Mouse (Mus musculus): ENCODE results near the gene Sirpa.
A peak's percentile ranks its signal among the peaks of the same experiment; 100 is the strongest.

The Sirpa gene

DNA sequence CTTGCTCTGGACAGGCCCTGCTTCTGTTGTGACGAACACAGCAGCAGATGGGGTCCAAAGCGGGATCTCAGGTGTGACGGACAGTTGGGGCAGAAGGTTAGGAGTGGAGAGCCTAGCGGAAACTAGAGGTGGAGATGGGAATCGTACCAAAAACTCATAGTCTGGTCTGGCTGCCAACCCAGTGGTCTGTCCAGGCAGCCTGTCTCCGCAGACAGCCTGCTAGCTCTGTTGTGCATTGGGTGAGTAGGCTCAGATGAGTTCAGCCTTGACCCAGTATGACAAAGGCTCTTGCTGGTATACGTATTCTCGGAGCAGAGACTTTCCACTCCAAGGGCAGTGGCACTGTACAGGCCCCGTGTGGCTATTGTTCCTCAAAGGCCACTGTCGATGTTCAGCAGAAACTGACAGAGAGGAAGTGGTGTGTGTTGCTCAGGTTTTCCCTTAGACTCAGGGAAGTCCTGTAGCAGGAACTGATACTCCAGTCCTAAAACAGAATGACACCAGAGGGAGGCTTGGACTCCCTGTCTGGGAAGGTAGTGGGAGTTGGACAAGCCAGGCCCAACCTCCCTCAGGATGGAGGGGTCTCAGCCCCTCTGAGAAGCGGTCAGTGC lies 6.6 kb upstream of the Sirpa start:
- DNase-seq: peak; percentile 63

GRCm38 (mm10) chr2:129587241-129587640 lies 5.4 kb upstream of the Sirpa start:
- DNase-seq: no peak

DNA sequence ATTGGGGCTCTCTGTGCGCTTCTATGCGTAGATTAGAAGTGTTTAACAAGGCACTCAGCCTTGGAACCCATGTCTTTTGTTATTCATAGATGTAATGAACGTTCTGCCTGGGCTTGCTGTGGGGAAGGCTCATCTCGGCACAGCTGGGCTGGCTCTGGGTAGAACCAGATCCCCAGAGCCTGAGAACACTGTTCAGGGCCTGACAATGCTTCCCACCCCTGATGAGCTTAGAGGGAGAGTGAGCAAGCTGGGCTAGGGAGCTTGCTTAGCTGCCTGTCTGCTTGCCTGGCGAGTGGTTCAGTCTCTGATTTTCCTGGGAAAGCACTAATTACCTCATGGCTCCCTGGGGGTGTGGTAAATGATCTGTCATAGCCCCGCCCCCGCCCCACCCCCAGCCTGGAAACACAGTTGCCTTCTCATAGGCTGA lies 4.8 kb upstream of the Sirpa start:
- DNase-seq: no peak

DNA sequence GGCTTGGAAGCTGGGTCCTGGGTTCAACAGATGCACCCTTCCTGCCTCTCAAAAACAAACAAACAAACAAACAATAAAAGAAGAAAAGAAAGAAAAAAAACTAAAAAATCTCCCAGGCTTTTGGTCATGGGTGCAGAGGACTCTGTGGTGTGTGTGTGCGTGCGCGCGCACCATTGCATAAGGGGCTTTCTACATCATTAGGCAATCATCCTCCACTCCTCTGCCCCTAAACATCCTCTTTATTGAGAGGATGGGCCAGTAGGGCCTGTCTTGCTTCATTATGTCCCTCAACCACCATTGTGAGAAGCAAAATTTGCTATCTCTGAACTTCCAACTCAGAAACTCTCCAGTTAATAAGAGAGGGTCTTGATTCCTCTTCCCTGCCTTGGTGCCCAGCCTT lies 738 bp upstream of the Sirpa start:
- no peak for DNase-seq

DNA sequence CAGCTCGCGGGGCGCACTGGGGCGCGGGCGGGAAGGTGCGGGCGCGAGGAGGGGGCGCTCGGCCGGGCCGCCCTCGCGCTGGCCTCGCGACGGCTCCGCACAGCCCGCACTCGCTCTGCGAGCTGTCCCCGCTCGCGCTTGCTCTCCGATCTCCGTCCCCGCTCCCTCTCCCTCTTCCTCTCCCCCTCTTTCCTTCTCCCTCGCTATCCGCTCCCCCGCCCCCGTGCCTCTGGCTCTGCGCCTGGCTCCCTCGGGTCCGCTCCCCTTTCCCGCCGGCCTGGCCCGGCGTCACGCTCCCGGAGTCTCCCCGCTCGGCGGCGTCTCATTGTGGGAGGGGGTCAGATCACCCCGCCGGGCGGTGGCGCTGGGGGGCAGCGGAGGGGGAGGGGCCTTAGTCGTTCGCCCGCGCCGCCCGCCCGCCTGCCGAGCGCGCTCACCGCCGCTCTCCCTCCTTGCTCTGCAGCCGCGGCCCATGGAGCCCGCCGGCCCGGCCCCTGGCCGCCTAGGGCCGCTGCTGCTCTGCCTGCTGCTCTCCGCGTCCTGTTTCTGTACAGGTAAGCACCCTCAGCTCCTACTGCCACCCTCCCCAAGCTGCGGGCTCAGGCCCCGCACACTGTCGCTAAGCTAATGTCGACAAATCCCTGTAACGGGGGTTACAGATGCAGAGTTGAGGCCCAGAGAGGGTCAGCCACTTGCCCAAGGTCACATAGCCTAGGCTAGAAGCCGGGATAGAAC lies 673 bp downstream of the Sirpa start:
- DNase-seq: peak; percentile 94

DNA sequence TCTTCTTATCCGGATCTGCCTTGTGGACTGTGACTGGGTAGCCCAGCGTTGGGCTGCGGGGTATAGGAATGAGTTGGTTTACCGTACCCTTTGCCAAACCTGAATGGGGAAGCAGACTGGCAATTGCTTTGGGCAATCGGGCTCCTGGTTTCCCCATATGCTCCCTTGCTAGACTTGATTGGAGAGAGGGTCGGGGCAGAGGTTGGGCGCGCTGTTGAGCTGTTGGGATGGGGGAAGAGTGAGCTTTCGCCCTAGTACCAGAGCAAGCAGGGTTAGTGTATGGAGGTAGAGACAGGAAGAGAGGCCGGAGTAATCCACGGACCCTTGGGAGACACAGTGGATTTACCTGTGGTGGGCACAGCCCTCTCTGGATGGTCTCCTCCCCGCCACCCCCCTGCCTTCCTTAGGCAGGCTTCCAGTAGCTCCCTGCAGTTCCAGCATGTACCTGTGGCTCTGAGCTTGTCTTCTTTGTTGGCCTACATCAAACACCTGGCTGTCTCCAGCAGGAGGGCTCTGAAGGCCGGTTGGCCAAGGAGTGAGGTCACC lies 1.3 kb downstream of the Sirpa start:
- peak; percentile 84 for DNase-seq

DNA sequence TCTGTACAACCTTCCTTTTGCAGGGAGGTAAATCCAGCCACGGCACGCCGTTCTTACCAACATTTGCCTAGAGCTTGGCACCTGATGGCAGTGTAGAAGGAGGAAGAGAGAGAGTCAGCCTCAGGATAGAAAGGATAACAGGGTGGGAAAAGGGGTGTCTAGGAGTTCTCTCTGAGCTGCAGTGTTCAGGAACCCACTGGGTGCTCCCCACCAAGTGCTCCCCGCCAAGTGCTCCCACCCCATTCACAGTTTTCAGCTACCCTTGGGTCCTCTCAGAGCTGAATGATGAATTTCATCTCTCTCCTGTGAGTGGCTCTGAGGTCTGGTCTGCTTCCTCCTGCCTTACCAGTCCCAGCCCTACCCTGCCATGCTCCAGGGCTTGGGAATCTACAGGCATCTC lies 1.9 kb downstream of the Sirpa start:
- peak; percentile 65 for DNase-seq

DNA sequence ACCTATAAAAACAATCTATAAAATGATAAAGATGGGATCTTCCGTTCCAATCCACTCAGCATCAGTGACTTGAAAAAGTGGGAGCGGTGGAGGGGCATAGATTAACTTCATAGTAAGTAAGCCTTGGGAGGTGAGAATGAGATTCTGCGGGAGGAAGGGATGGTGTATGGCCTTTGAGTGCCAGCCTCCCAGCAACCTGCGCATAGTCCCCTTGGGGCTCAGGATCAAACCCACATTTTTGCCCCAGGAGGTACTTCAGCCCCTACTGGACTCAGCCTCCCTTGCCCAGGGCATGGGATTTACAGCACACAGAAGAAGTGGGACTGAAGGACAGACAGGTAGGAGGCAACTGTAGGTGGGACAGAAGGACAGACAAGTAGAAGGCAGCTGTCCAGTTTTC lies 2.6 kb downstream of the Sirpa start:
- DNase-seq: no peak

DNA sequence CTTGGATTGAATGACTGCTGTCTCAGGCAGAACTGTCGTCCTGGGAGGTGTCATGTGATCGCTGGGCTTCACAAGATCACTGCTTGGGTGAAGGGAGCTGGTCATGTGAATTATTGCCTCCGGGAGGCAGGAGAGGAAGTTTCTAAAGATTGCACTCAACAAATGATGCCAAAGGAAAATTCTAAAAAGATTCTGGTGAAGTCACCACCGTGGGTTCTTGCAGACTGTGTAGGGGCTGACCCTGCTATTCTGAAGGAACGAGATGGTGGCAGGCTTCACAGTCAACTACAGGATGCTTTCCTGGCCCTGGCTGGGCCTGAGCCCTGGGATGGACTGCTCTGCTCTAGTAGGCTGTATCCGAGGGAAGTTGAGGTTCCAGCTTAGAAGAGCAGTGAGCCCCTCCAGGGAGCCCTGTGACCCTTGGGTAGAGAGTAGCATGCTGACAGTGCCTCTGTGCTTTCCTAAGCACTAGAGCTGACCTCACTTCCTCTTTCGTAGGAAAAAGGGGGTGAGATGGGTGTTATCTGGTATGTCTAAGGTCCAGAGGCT lies 3.1 kb downstream of the Sirpa start:
- peak; percentile 52 for DNase-seq

GRCm38 (mm10) chr2:129596555-129597172 lies 4.0 kb downstream of the Sirpa start:
- no peak for DNase-seq

- peak; percentile 52 for DNase-seq
These were observed 4.9 kb downstream of the Sirpa start for GRCm38 (mm10) chr2:129597581-129597980.

- peak; percentile 52 for DNase-seq
These were observed 5.5 kb downstream of the Sirpa start for GRCm38 (mm10) chr2:129598094-129598493.

GRCm38 (mm10) chr2:129599231-129600084 lies 6.8 kb downstream of the Sirpa start:
- DNase-seq: no peak

GRCm38 (mm10) chr2:129601059-129601650 lies 8.5 kb downstream of the Sirpa start:
- peak; percentile 77 for DNase-seq

DNA sequence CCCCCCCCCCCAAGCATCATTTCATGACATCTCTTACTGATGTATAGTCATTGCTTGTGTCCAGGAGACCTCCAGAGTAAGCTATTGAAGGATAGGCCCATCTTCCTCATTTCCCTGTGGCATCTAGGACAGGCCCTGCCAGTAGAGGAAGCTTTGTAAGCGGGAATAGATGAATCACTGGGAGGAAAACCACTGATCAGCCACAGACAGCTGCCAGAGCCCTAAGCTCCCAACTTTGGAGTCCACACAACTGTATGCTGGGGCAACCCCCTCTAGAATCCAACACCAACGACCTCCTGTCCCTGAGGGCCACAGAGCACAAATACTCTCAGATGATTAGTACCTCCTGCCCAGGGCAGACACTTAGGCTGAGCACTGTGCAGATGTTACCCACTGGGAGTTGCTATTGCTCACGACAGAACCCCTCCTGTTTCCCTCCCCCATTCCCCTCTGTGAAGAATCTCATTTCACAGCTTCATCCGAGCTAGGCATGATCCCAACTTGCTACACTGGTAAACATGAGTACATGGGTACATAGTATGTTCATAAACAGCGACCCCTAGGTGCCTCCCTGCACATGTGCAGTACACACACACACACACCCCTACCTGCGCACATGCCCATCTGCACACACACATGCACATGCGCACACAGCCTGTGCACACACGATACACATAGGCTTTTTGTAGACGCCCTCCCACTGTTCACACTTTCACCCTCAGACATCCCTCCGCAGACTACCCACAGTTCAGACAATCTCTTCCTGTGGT lies 9.4 kb downstream of the Sirpa start:
- no peak for DNase-seq

- no peak for DNase-seq
These were observed 10.2 kb downstream of the Sirpa start for GRCm38 (mm10) chr2:129602856-129603255.

- no peak for DNase-seq
These were observed 10.9 kb downstream of the Sirpa start for GRCm38 (mm10) chr2:129603536-129603935.

GRCm38 (mm10) chr2:129604032-129604431 lies 11.4 kb downstream of the Sirpa start:
- DNase-seq: no peak

GRCm38 (mm10) chr2:129605816-129606215 lies 13.2 kb downstream of the Sirpa start:
- peak; percentile 50 for DNase-seq

- no peak for DNase-seq
These were observed 13.6 kb downstream of the Sirpa start for GRCm38 (mm10) chr2:129606269-129606668.

- no peak for DNase-seq
These were observed 14.3 kb downstream of the Sirpa start for GRCm38 (mm10) chr2:129606899-129607298.
